Mouse (Mus musculus) brown adipose tissue, adult 24 weeks (tissue): ENCODE results near the gene Eml2. TPM values are rescaled to one million over a fixed set of nuclear protein-coding genes. Genes with fewer than 3 reads are reported as not detected.
A peak's percentile ranks its signal among the peaks of the same experiment; 100 is the strongest.

Source experiments
- H3K27ac ChIP-seq: fragments of 200-500 bp; replicated peaks from 2 replicates; pipeline ENCODE4 v1.5.1; 2012; ENCODE audit warnings: low read depth, mild to moderate bottlenecking, low read length
- H3K4me1 ChIP-seq: fragments of 200-500 bp; 2 replicates; pipeline ENCODE4 v1.6.1; 2012; ENCODE audit warnings: low read length, mixed read lengths; ENCODE audit not compliant: control insufficient read depth, insufficient read depth, insufficient read length
- H3K4me3 ChIP-seq: fragments of 200-500 bp; 2 replicates; pipeline ENCODE4 v1.5.1; 2012; ENCODE audit warnings: low read depth, mild to moderate bottlenecking, low read length, moderate library complexity; ENCODE audit not compliant: insufficient read depth
- polyA plus RNA-seq: library from polyadenylated mRNA; stranded (reverse); fragments of >200 nt; gene quantifications from 2 replicates; pipeline ENCODE4 v1.2.4, GENCODE M21; 2012; ENCODE audit not compliant: missing spikeins, insufficient read depth, insufficient read length

The Eml2 gene
- polyA plus RNA-seq, 1 experiment = 9.2 TPM

GRCm38 (mm10) chr7:19172874-19173273, 3.3 kb upstream of the Eml2 start:
- Histone ChIP-seq H3K4me1 (no peaks in the 10 kb centered on the region), H3K4me3 (0 out of 2 replicates have a peak overlapping the region, but pooled peaks have one; percentile 34), H3K27ac (no peak overlapping the region)

GRCm38 (mm10) chr7:19176516-19176947, 311 bp downstream of the Eml2 start:
- H3K4me3 ChIP-seq = no peak overlapping the region
- no peak overlapping the region for H3K27ac ChIP-seq
- peaks cover 3% of the 10 kb centered on the region; the same call in 1 of the 2 replicates for H3K4me1 ChIP-seq

GRCm38 (mm10) chr7:19177216-19177615, 995 bp downstream of the Eml2 start:
- Histone ChIP-seq H3K4me3 (no peak overlapping the region), H3K27ac (no peak overlapping the region), H3K4me1 (peaks cover 6% of the 10 kb centered on the region; the same call in 1 of the 2 replicates)

GRCm38 (mm10) chr7:19178035-19178434, 1.8 kb downstream of the Eml2 start:
- H3K4me1 ChIP-seq = peaks cover 6% of the 10 kb centered on the region; the same call in 1 of the 2 replicates
- no peak overlapping the region for H3K27ac ChIP-seq
- no peak overlapping the region for H3K4me3 ChIP-seq

- Histone ChIP-seq H3K4me1 (peaks cover 6% of the 10 kb centered on the region; the same call in 1 of the 2 replicates), H3K27ac (no peak overlapping the region), H3K4me3 (peak overlapping the region; percentile 22; the same call in 1 of the 2 replicates)
Measured at GRCm38 (mm10) chr7:19178443-19179092, 2.3 kb downstream of the Eml2 start.

GRCm38 (mm10) chr7:19179173-19179572, 3.0 kb downstream of the Eml2 start:
- Histone ChIP-seq H3K4me3 (no peak overlapping the region), H3K4me1 (peaks cover 6% of the 10 kb centered on the region; the same call in 1 of the 2 replicates), H3K27ac (no peak overlapping the region)

GRCm38 (mm10) chr7:19179936-19180335, 3.7 kb downstream of the Eml2 start:
- no peak overlapping the region for H3K4me3 ChIP-seq

GRCm38 (mm10) chr7:19180862-19181429, 4.7 kb downstream of the Eml2 start:
- peak overlapping the region; percentile 58 for H3K4me3 ChIP-seq
- no peak overlapping the region for H3K27ac ChIP-seq
- peaks cover 6% of the 10 kb centered on the region; the same call in 1 of the 2 replicates for H3K4me1 ChIP-seq

More at GRCm38 (mm10) chr7:19179936-19180335, 3.7 kb downstream of the Eml2 start:
- Histone ChIP-seq H3K27ac (no peak overlapping the region), H3K4me1 (peaks cover 6% of the 10 kb centered on the region; the same call in 1 of the 2 replicates)

GRCm38 (mm10) chr7:19184250-19184649, 8.0 kb downstream of the Eml2 start:
- no peak overlapping the region for H3K27ac ChIP-seq
- peaks cover 5% of the 10 kb centered on the region; the same call in 1 of the 2 replicates for H3K4me1 ChIP-seq
- no peak overlapping the region for H3K4me3 ChIP-seq

- Histone ChIP-seq H3K4me3 (no peak overlapping the region), H3K4me1 (peaks cover 2% of the 10 kb centered on the region; the same call in 1 of the 2 replicates), H3K27ac (no peak overlapping the region)
Measured at GRCm38 (mm10) chr7:19184758-19185157, 8.5 kb downstream of the Eml2 start.

- no peak overlapping the region for H3K4me3 ChIP-seq
- H3K27ac ChIP-seq = no peak overlapping the region
- no peaks in the 10 kb centered on the region for H3K4me1 ChIP-seq
Measured at GRCm38 (mm10) chr7:19194676-19195075, 18.5 kb downstream of the Eml2 start.

- H3K4me1 ChIP-seq = no peaks in the 10 kb centered on the region
- H3K4me3 ChIP-seq = no peak overlapping the region
- H3K27ac ChIP-seq = no peak overlapping the region
Measured at GRCm38 (mm10) chr7:19196676-19197075, 20.5 kb downstream of the Eml2 start.

GRCm38 (mm10) chr7:19197985-19198384, 21.8 kb downstream of the Eml2 start:
- H3K4me3 ChIP-seq = no peak overlapping the region
- no peak overlapping the region for H3K27ac ChIP-seq
- no peaks in the 10 kb centered on the region for H3K4me1 ChIP-seq

GRCm38 (mm10) chr7:19201660-19202059, 25.4 kb downstream of the Eml2 start:
- no peak overlapping the region for H3K4me3 ChIP-seq
- H3K4me1 ChIP-seq = no peaks in the 10 kb centered on the region
- H3K27ac ChIP-seq = no peak overlapping the region

- Histone ChIP-seq H3K4me1 (no peaks in the 10 kb centered on the region), H3K4me3 (no peak overlapping the region), H3K27ac (no peak overlapping the region)
Measured at GRCm38 (mm10) chr7:19202065-19202850, 26.0 kb downstream of the Eml2 start.
